Mouse (Mus musculus): Measurements from ENCODE around the gene Eipr1. TPM values are rescaled to one million over a fixed set of nuclear protein-coding genes. Genes with fewer than 3 reads are reported as not detected.
"Not testable (repeated sequence)": the region's sequence is repeated elsewhere in the genome, so short reads cannot be mapped to it uniquely, and the experiment has no call there.

Eipr1 gene
- polyA plus RNA-seq, 1 experiment = 57.7 TPM

DNA sequence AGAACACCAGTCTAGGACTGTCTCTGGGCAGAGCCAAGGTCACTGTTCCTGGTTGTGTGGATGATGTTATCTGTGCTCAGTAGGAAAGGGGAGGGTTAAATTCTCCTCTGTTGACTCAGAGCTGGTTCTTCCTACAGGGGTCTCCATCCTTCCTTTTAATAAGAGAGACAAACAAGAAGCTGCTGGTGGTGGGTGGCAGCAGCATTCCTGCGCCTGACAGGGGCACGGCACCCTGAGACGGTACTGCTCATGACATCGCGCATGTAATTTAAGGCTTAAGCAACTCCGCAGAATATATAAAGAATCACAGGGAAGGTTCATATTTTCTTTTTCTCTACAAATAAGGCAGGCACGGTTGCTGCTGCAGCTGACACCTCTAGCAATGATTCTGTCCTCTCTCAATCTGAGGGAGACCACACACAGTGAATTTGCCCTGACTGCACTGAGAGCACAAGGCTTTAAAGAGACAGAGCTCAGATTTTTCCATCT is 155.2 kb downstream of the Eipr1 start:
- Histone ChIP-seq H3K27ac (ENCODE audit: insufficient read depth, low read depth, low read length) (no peak overlapping the region), H3K4me1 (ENCODE audit: control insufficient read depth, insufficient read depth, insufficient read length, low read length) (peaks cover 6% of the 10 kb centered on the region; the same call in 1 of the 2 replicates), H3K36me3 (ENCODE audit: control insufficient read depth, insufficient read depth, low read length) (no peaks in the 10 kb centered on the region), H3K4me3 (ENCODE audit: low read depth, low read length) (no peak overlapping the region), H3K27me3 (ENCODE audit: control insufficient read depth, insufficient read depth, low read length) (no peaks in the 10 kb centered on the region)
- no peak for TF ChIP-seq CTCF (IDR thresholded peaks at IDR 0.05; ENCODE audit: extremely low read depth, insufficient read length, insufficient replicate concordance, low read depth, low read length)
- TF ChIP-seq POLR2A (IDR thresholded peaks at IDR 0.05; ENCODE audit: low read depth, low read length) = no peak
- 63% methylated on average over 7 of the region's 7 CpGs for WGBS

DNA sequence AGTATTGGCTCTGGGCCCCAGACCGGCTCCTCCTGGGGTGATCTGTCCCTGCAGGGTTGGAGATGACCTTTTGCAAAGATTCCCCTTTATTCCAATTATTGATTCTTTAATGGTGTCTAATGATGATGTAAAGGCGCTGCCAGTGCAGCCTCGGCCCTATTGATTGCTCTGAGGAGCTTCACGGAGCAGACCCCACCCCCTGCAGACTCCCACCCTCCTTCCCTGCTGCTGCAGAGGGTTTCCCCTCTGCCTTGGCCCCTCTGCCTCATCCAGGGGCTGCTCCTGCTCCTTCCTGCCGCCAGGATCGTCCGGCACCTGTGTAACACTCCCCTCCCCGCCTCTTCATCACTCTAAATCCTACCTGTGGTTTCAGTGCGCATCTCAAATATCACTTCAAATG is 156.2 kb downstream of the Eipr1 start:
- H3K4me1 ChIP-seq (ENCODE audit: control insufficient read depth, insufficient read depth, insufficient read length, low read length) = peaks cover 6% of the 10 kb centered on the region; the same call in 1 of the 2 replicates
- H3K27me3 ChIP-seq (ENCODE audit: control insufficient read depth, insufficient read depth, low read length) = no peaks in the 10 kb centered on the region
- no peak overlapping the region for H3K27ac ChIP-seq (ENCODE audit: insufficient read depth, low read depth, low read length)
- H3K36me3 ChIP-seq (ENCODE audit: control insufficient read depth, insufficient read depth, low read length) = no peaks in the 10 kb centered on the region
- TF ChIP-seq CTCF (IDR thresholded peaks at IDR 0.05; ENCODE audit: extremely low read depth, insufficient read length, insufficient replicate concordance, low read depth, low read length) = no peak
- TF ChIP-seq POLR2A (IDR thresholded peaks at IDR 0.05; ENCODE audit: low read depth, low read length) = no peak
- 74% methylated on average over 9 of the region's 9 CpGs for WGBS
- H3K4me3 ChIP-seq (ENCODE audit: low read depth, low read length) = no peak overlapping the region

- no peaks in the 10 kb centered on the region for H3K27me3 ChIP-seq (ENCODE audit: control insufficient read depth, insufficient read depth, low read length)
- no peaks in the 10 kb centered on the region for H3K36me3 ChIP-seq (ENCODE audit: control insufficient read depth, insufficient read depth, low read length)
- H3K27ac ChIP-seq (ENCODE audit: insufficient read depth, low read depth, low read length) = no peak overlapping the region
- no peak overlapping the region for H3K4me3 ChIP-seq (ENCODE audit: low read depth, low read length)
- 92% methylated on average over 5 of the region's 5 CpGs for WGBS
- peaks cover 4% of the 10 kb centered on the region; the same call in 1 of the 2 replicates for H3K4me1 ChIP-seq (ENCODE audit: control insufficient read depth, insufficient read depth, insufficient read length, low read length)
- no peak for TF ChIP-seq CTCF (IDR thresholded peaks at IDR 0.05; ENCODE audit: extremely low read depth, insufficient read length, insufficient replicate concordance, low read depth, low read length)
- TF ChIP-seq POLR2A (IDR thresholded peaks at IDR 0.05; ENCODE audit: low read depth, low read length) = no peak
Measured at GRCm38 (mm10) chr12:28909851-28910250, 158.2 kb downstream of the Eipr1 start.

- no peak overlapping the region for H3K4me3 ChIP-seq (ENCODE audit: low read depth, low read length)
- WGBS = 34% methylated on average over 8 of the region's 8 CpGs
- no peaks in the 10 kb centered on the region for H3K36me3 ChIP-seq (ENCODE audit: control insufficient read depth, insufficient read depth, low read length)
- H3K4me1 ChIP-seq (ENCODE audit: control insufficient read depth, insufficient read depth, insufficient read length, low read length) = no peaks in the 10 kb centered on the region; the same call in 1 of the 2 replicates
- TF ChIP-seq CTCF (IDR thresholded peaks at IDR 0.05; ENCODE audit: extremely low read depth, insufficient read length, insufficient replicate concordance, low read depth, low read length) (no peak), POLR2A (IDR thresholded peaks at IDR 0.05; ENCODE audit: low read depth, low read length) (no peak)
- H3K27me3 ChIP-seq (ENCODE audit: control insufficient read depth, insufficient read depth, low read length) = no peaks in the 10 kb centered on the region
- no peak overlapping the region for H3K27ac ChIP-seq (ENCODE audit: insufficient read depth, low read depth, low read length)
Measured at GRCm38 (mm10) chr12:28910568-28910967, 159.0 kb downstream of the Eipr1 start.

DNA sequence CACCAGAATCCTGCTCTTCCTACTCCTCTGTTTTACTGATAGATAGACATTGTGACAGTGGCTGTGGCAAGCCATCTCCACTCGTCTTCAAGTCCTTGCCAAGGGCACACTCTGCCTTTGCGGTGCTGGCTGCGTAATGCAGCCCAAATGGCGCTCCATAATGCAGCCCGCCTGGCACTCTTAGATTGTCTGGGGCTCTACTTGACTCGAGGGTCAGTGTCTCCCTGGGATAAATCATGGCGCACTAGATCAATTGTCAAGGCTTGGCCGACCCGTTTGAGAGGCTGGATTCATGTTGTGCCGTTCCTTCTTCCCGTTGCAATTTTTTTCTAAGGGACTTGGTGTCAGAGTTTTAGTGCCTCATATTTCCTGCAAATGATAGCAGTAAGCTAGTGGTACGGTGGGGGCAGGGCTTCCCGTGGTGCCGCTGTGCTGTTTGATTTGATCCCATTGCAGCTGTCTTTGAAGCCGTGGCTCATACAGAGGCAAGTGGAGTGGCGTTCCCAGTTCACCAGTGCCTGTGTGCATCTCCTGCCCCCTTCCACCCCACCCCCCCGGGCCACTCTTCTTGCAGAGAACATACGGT is 160.8 kb downstream of the Eipr1 start:
- no peak overlapping the region for H3K27ac ChIP-seq (ENCODE audit: insufficient read depth, low read depth, low read length)
- H3K4me1 ChIP-seq (ENCODE audit: control insufficient read depth, insufficient read depth, insufficient read length, low read length) = no peaks in the 10 kb centered on the region
- 66% methylated on average over 18 of the region's 18 CpGs for WGBS
- H3K27me3 ChIP-seq (ENCODE audit: control insufficient read depth, insufficient read depth, low read length) = no peaks in the 10 kb centered on the region
- H3K36me3 ChIP-seq (ENCODE audit: control insufficient read depth, insufficient read depth, low read length) = no peaks in the 10 kb centered on the region
- H3K4me3 ChIP-seq (ENCODE audit: low read depth, low read length) = no peak overlapping the region
- TF ChIP-seq POLR2A (IDR thresholded peaks at IDR 0.05; ENCODE audit: low read depth, low read length) = no peak
- no peak for TF ChIP-seq CTCF (IDR thresholded peaks at IDR 0.05; ENCODE audit: extremely low read depth, insufficient read length, insufficient replicate concordance, low read depth, low read length)

DNA sequence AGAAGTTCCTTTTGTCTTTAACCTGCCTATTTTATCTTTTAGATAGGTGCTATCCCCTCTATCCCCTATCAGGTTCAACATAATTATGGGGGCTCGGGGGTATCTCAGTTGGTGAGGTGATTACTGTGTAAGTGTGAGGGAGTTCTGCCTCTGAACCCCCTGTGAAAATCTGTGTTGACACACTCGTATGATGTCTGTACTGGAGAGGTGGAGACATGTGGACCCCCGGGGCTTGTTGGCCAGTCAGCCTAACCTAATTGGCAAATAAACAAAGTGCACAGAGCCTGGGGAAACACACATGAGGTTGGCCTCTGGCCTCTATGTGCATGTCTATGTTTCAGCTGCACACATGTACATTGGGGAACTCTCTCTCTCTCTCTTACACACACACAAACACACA is 161.5 kb downstream of the Eipr1 start:
- H3K4me3 ChIP-seq (ENCODE audit: low read depth, low read length) = no peak overlapping the region
- TF ChIP-seq CTCF (IDR thresholded peaks at IDR 0.05; ENCODE audit: extremely low read depth, insufficient read length, insufficient replicate concordance, low read depth, low read length) (no peak), POLR2A (IDR thresholded peaks at IDR 0.05; ENCODE audit: low read depth, low read length) (no peak)
- no peak overlapping the region for H3K27ac ChIP-seq (ENCODE audit: insufficient read depth, low read depth, low read length)
- WGBS = 56% methylated on average over 3 of the region's 3 CpGs
- no peaks in the 10 kb centered on the region for H3K4me1 ChIP-seq (ENCODE audit: control insufficient read depth, insufficient read depth, insufficient read length, low read length)
- H3K27me3 ChIP-seq (ENCODE audit: control insufficient read depth, insufficient read depth, low read length) = no peaks in the 10 kb centered on the region
- no peaks in the 10 kb centered on the region for H3K36me3 ChIP-seq (ENCODE audit: control insufficient read depth, insufficient read depth, low read length)

GRCm38 (mm10) chr12:28914056-28914455 is 162.5 kb downstream of the Eipr1 start:
- not testable (repeated sequence) for H3K27me3 ChIP-seq (ENCODE audit: control insufficient read depth, insufficient read depth, low read length); H3K36me3 ChIP-seq (ENCODE audit: control insufficient read depth, insufficient read depth, low read length); H3K27ac ChIP-seq (ENCODE audit: insufficient read depth, low read depth, low read length); H3K4me1 ChIP-seq (ENCODE audit: control insufficient read depth, insufficient read depth, insufficient read length, low read length); H3K4me3 ChIP-seq (ENCODE audit: low read depth, low read length)
- 91% methylated on average over 1 of the region's 1 CpGs for WGBS

Other genes with a start within 250 kb of the Eipr1 start
- not detected in 2 replicates for gene Dcdc2c, start 199.4 kb upstream of the Eipr1 start, polyA plus RNA-seq (2012; rRNA removed)
- gene Allc, start 169.3 kb upstream of the Eipr1 start, polyA plus RNA-seq (2012; rRNA removed) = not detected in 2 replicates
- 0.10 and 0.13 TPM in 2 replicates for gene Colec11, start 128.4 kb upstream of the Eipr1 start, polyA plus RNA-seq (2012; rRNA removed)
- gene Rps7, start 115.8 kb upstream of the Eipr1 start, polyA plus RNA-seq (2012; rRNA removed) = 56.0 and 82.1 TPM in 2 replicates
- gene Rnaseh1, start 102.2 kb upstream of the Eipr1 start, polyA plus RNA-seq (2012; rRNA removed) = 2.5 and 5.0 TPM in 2 replicates
- 4.5 and 4.9 TPM in 2 replicates for gene Adi1, start 76.6 kb upstream of the Eipr1 start, polyA plus RNA-seq (2012; rRNA removed)
- gene Trappc12, start 1.3 kb upstream of the Eipr1 start, polyA plus RNA-seq (2012; rRNA removed) = 8.8 and 15.2 TPM in 2 replicates

Measured in small intestine, adult 2 months (tissue).